Mouse (Mus musculus) stomach, embryonic 14.5 days (tissue): ENCODE measurements around the gene Snip1. TPM values are rescaled to one million over a fixed set of nuclear protein-coding genes. Genes with fewer than 3 reads are reported as not detected.

ENCODE experiments used
- ATAC-seq: fragments of 200-750 bp; cut with Nextera tagmentation; 2 replicates; pipeline ENCODE4 v1.8.0; 2017; ENCODE audit warnings: low read depth, moderate TSS enrichment; ENCODE audit not compliant: insufficient number of reproducible peaks, insufficient read depth, low FRiP score
- H3K27ac ChIP-seq: fragments of 300-500 bp; sonication (generic); 2 replicates; pipeline ENCODE4 v1.5.1; 2014; ENCODE audit warnings: mild to moderate bottlenecking, low read length, moderate library complexity, mixed read lengths
- H3K27me3 ChIP-seq: fragments of 300-500 bp; sonication (generic); 2 replicates; pipeline ENCODE4 v1.6.1; 2014; ENCODE audit warnings: low read length, control low read depth, mixed read lengths; ENCODE audit not compliant: control insufficient read depth, insufficient read depth
- H3K36me3 ChIP-seq: fragments of 300-500 bp; sonication (generic); 2 replicates; pipeline ENCODE4 v1.6.1; 2014; ENCODE audit warnings: mild to moderate bottlenecking, control low read depth, low read length, moderate library complexity, mixed read lengths; ENCODE audit not compliant: control insufficient read depth, insufficient read depth
- H3K4me1 ChIP-seq: fragments of 300-500 bp; sonication (generic); 2 replicates; pipeline ENCODE4 v1.6.1; 2014; ENCODE audit warnings: low read length, control low read depth, mixed read lengths; ENCODE audit not compliant: control insufficient read depth, insufficient read depth
- H3K4me2 ChIP-seq: fragments of 300-500 bp; sonication (generic); replicated peaks from 2 replicates; pipeline ENCODE4 v1.6.1; 2014; ENCODE audit warnings: low read depth, low read length, control low read depth
- H3K4me3 ChIP-seq: fragments of 300-500 bp; sonication (generic); 2 replicates; pipeline ENCODE4 v1.5.1; 2014; ENCODE audit warnings: low read depth, low read length, control low read depth
- H3K9ac ChIP-seq: fragments of 300-500 bp; sonication (generic); replicated peaks from 2 replicates; pipeline ENCODE4 v1.6.1; 2014; ENCODE audit warnings: low read depth, mild to moderate bottlenecking, control low read depth, low read length, moderate library complexity, mixed read lengths
- H3K9me3 ChIP-seq: fragments of 300-500 bp; sonication (generic); 2 replicates; pipeline ENCODE4 v1.6.1; 2016; ENCODE audit warnings: low read depth, low read length, control low read depth; ENCODE audit not compliant: control insufficient read depth
- WGBS: fragments of 180-500 bp; shearing (Covaris S2); extraction: QIAGEN DNeasy Blood & Tissue Kit; methylation state at CpG from one replicate; pipeline ENCODE4 v1.1.7; 2014; 5-methylcytosine and 5-hydroxymethylcytosine counted together
- polyA plus RNA-seq: library from polyadenylated mRNA; unstranded; fragments of >200 nt; fragmentation: Nextera tagmentation; extraction: Ambion mirVana; gene quantifications from 2 replicates; pipeline ENCODE4 v1.2.1, GENCODE M21; 2014

The Snip1 gene
- polyA plus RNA-seq, 1 experiment from 2014 or later: 27.7 TPM

- 0% methylated on average over 42 of the region's 45 CpGs for WGBS
Observed at GRCm38 (mm10) chr4:125085346-125085841, 18.9 kb downstream of the Snip1 start.

GRCm38 (mm10) chr4:125093031-125093430 lies 26.6 kb downstream of the Snip1 start:
- H3K4me2 ChIP-seq: no peak overlapping the region
- H3K36me3 ChIP-seq: peaks cover 12% of the 10 kb centered on the region; the same call in 1 of the 2 replicates
- 85% methylated on average over 5 of the region's 5 CpGs for WGBS
- no peaks in the 10 kb centered on the region for H3K4me1 ChIP-seq
- H3K9ac ChIP-seq: no peak overlapping the region
- no peaks in the 10 kb centered on the region for H3K9me3 ChIP-seq
- H3K4me3 ChIP-seq: no peak overlapping the region
- no peaks in the 10 kb centered on the region for H3K27me3 ChIP-seq
- H3K27ac ChIP-seq: no peak overlapping the region
- no peak for ATAC-seq

More at GRCm38 (mm10) chr4:125085346-125085841, 18.9 kb downstream of the Snip1 start:
- Histone ChIP-seq H3K4me3 (peak overlapping the region; percentile 74), H3K9me3 (no peaks in the 10 kb centered on the region), H3K4me2 (peak overlapping the region; percentile 72), H3K4me1 (peaks cover 10% of the 10 kb centered on the region), H3K9ac (peak overlapping the region; percentile 65), H3K27me3 (no peaks in the 10 kb centered on the region), H3K27ac (peak overlapping the region; percentile 97), H3K36me3 (peaks cover 8% of the 10 kb centered on the region; the same call in 1 of the 2 replicates)
- peak; percentile 94 for ATAC-seq

DNA sequence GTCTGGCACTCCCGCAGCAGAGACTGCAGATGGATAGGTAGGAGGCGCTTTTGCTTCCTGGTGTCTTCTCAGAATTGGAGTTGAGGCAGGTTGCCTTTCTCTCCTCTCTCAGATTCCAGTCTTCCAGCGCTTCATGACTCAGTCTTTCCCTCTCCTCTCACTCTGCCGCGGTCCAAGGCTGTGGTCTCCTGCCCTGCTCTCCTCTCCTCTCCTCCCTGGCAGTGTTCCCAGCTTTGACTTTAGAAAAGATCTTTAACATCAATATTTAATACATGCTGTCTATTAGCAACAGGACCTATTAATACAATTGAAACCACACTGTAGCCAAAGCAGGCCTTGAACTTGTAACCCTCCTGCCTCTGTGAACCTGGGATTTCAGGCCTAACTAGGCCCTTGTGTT lies 29.6 kb downstream of the Snip1 start:
- no peak for ATAC-seq
- H3K27ac ChIP-seq: no peak overlapping the region
- H3K4me1 ChIP-seq: no peaks in the 10 kb centered on the region
- WGBS: 84% methylated on average over 5 of the region's 5 CpGs
- peaks cover 3% of the 10 kb centered on the region; the same call in 1 of the 2 replicates for H3K36me3 ChIP-seq
- H3K9me3 ChIP-seq: no peaks in the 10 kb centered on the region
- H3K4me2 ChIP-seq: no peak overlapping the region
- H3K27me3 ChIP-seq: no peaks in the 10 kb centered on the region
- no peak overlapping the region for H3K4me3 ChIP-seq
- no peak overlapping the region for H3K9ac ChIP-seq

- no peak for ATAC-seq
- Histone ChIP-seq H3K4me2 (no peak overlapping the region), H3K27ac (no peak overlapping the region), H3K36me3 (no peaks in the 10 kb centered on the region), H3K27me3 (no peaks in the 10 kb centered on the region), H3K9ac (no peak overlapping the region), H3K4me1 (no peaks in the 10 kb centered on the region), H3K4me3 (no peak overlapping the region), H3K9me3 (no peaks in the 10 kb centered on the region)
- WGBS: 87% methylated on average over 4 of the region's 4 CpGs
Observed at GRCm38 (mm10) chr4:125097412-125097811, 30.9 kb downstream of the Snip1 start.

DNA sequence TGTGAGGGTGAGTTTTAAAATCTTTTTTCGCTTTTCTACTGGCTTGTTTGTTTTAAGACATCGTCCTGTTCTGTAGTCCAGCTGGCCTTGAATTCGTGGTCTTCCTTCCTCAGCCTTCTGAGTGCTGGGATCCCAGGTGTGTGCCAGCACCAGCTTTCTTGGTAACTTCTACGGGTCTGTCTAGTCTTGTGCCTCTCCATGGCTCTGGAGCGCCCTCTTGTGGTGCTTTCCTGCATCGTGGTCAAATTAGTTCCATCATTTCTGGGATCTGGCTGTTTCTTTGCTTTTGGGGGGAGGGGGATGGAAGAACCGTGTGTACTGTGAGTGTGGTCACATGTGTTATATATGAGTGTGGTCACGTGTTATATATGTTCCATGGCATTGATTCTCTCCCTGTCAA lies 33.0 kb downstream of the Snip1 start:
- no peak overlapping the region for H3K4me2 ChIP-seq
- no peak overlapping the region for H3K27ac ChIP-seq
- 0 out of 2 replicates have a peak, but pooled peaks have one; percentile 37 for ATAC-seq
- H3K9me3 ChIP-seq: no peaks in the 10 kb centered on the region
- WGBS: 9% methylated on average over 8 of the region's 8 CpGs
- H3K4me1 ChIP-seq: no peaks in the 10 kb centered on the region
- H3K36me3 ChIP-seq: peaks cover 13% of the 10 kb centered on the region
- H3K9ac ChIP-seq: no peak overlapping the region
- H3K4me3 ChIP-seq: no peak overlapping the region
- no peaks in the 10 kb centered on the region for H3K27me3 ChIP-seq

- peaks cover 20% of the 10 kb centered on the region for H3K36me3 ChIP-seq
Observed at GRCm38 (mm10) chr4:125101334-125101733, 34.9 kb downstream of the Snip1 start.

DNA sequence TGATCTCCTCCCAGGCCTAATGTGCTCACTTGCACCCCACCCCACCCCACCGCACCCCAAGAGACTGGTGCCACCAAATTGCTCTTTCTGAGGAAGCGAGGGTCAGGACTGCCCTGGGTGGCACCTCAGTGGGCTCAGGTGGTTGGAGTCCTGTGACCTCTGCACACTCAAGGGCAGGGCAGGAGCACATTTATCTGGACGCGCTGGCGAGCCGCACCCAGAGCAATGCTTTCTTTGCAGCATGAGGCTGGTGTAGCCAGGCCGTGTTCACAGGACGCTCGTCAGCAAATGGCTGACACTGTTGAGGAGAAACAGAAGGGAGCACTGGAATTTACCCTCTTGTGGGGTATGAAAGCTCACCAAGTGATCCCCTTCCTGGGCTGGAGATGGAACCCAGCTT lies 38.9 kb downstream of the Snip1 start:
- Histone ChIP-seq H3K27me3 (no peaks in the 10 kb centered on the region), H3K27ac (no peak overlapping the region), H3K4me2 (no peak overlapping the region), H3K9ac (no peak overlapping the region), H3K36me3 (peaks cover 27% of the 10 kb centered on the region), H3K9me3 (no peaks in the 10 kb centered on the region), H3K4me1 (no peaks in the 10 kb centered on the region), H3K4me3 (no peak overlapping the region)
- 84% methylated on average over 9 of the region's 9 CpGs for WGBS
- ATAC-seq: no peak

More at GRCm38 (mm10) chr4:125101334-125101733, 34.9 kb downstream of the Snip1 start:
- no peak overlapping the region for H3K4me2 ChIP-seq
- ATAC-seq: no peak
- no peaks in the 10 kb centered on the region for H3K4me1 ChIP-seq
- H3K27ac ChIP-seq: no peak overlapping the region
- 78% methylated on average over 13 of the region's 13 CpGs for WGBS
- H3K9me3 ChIP-seq: no peaks in the 10 kb centered on the region
- H3K9ac ChIP-seq: no peak overlapping the region
- H3K27me3 ChIP-seq: no peaks in the 10 kb centered on the region
- no peak overlapping the region for H3K4me3 ChIP-seq

GRCm38 (mm10) chr4:125114638-125115037 lies 48.2 kb downstream of the Snip1 start:
- ATAC-seq: no peak

DNA sequence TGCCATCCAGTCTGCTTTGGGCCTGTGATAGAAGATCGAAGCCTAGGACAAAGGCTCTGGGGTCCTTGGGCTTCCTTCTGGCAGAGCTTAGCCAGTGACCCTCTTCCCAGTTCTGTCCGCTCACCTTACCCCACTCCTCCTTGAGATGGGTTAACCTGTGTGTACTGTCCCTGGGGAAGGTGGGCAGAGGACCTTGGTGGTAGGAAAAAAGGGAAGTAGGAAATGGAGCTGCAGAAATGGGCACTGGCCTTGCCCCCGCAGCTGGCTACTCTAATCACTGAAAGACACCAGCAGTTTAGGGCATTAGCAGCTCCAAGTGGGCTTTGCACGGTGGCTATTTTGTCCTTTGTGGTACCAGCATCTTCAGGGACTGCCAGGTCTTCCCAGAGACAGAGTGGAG lies 48.6 kb downstream of the Snip1 start:
- H3K9ac ChIP-seq: no peak overlapping the region
- H3K27ac ChIP-seq: no peak overlapping the region
- WGBS: 82% methylated on average over 4 of the region's 4 CpGs
- no peaks in the 10 kb centered on the region for H3K9me3 ChIP-seq
- no peaks in the 10 kb centered on the region for H3K27me3 ChIP-seq
- no peak for ATAC-seq
- H3K4me3 ChIP-seq: no peak overlapping the region
- H3K4me2 ChIP-seq: no peak overlapping the region
- H3K36me3 ChIP-seq: peaks cover 4% of the 10 kb centered on the region
- peaks cover 13% of the 10 kb centered on the region; the same call in 1 of the 2 replicates for H3K4me1 ChIP-seq

More at GRCm38 (mm10) chr4:125114638-125115037, 48.2 kb downstream of the Snip1 start:
- H3K4me3 ChIP-seq: no peak overlapping the region
- no peak overlapping the region for H3K4me2 ChIP-seq
- H3K27ac ChIP-seq: no peak overlapping the region
- H3K27me3 ChIP-seq: no peaks in the 10 kb centered on the region
- H3K4me1 ChIP-seq: peaks cover 13% of the 10 kb centered on the region; the same call in 1 of the 2 replicates
- peaks cover 7% of the 10 kb centered on the region for H3K36me3 ChIP-seq
- no peaks in the 10 kb centered on the region for H3K9me3 ChIP-seq
- no peak overlapping the region for H3K9ac ChIP-seq
- WGBS: 9% methylated on average over 6 of the region's 6 CpGs
